Mouse (Mus musculus) CH12.LX (cell line): ENCODE data around the gene Nepro.

Source experiments
- CTCF ChIP-seq, 2 experiments: IDR thresholded peaks in 1 of 2; conservative IDR thresholded peaks in 1 of 2; 2 replicates each; pipeline ENCODE4 v1.5.1; 2011 to 2012; ENCODE audit warnings: low read depth in 2 of 2, low read length in 2 of 2, improper control_type of control experiment in 1 of 2, inconsistent platforms in 1 of 2, mild to moderate bottlenecking in 1 of 2, moderate library complexity in 1 of 2
- EP300 ChIP-seq: IDR thresholded peaks from 2 replicates; pipeline ENCODE4 v1.6.1; 2011; ENCODE audit warnings: low read length, improper control_type of control experiment
- IRF4 ChIP-seq: IDR thresholded peaks from 2 replicates; pipeline ENCODE4 v1.6.1; 2014; ENCODE audit warnings: low read depth, mild to moderate bottlenecking, inconsistent platforms, low read length, improper control_type of control experiment
- POLR2A ChIP-seq: IDR thresholded peaks from 2 replicates; pipeline ENCODE4 v1.6.1; 2011; ENCODE audit warnings: low read depth, mild to moderate bottlenecking, improper control_type of control experiment, low read length
- TCF12 ChIP-seq: IDR thresholded peaks from 2 replicates; pipeline ENCODE4 v1.6.1; 2014; ENCODE audit warnings: low read depth, mild to moderate bottlenecking, inconsistent platforms, low read length, improper control_type of control experiment
- USF1 ChIP-seq: IDR thresholded peaks from 2 replicates; pipeline ENCODE4 v1.6.1; 2014; ENCODE audit warnings: low read depth, mild to moderate bottlenecking, inconsistent platforms, low read length, improper control_type of control experiment

DNA sequence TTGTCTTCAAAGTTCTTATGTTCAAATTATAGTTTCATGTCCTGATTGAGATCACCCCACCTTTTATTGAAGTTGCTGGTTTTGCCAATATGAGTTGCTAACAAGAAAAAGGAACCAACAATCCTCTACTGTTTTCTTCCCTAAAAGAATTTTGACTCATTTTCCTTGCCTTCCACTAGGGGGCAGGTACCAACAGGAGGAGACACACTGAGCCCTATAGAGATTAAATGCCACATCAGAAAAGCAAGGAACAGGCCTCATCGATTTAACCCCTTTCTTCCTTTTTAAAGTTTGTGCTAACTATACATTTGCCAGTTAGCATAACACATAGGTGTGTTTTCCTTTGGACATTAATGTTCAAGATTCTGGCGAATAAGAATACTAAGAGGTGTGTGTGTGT, 43.9 kb downstream of the Nepro start:
- TF ChIP-seq CTCF (conservative IDR thresholded peaks at IDR 0.05 in 1 of 2, IDR thresholded peaks at IDR 0.05 in 1 of 2; ENCODE audit: low read depth in 2 of 2, low read length in 2 of 2) (peak; percentile 70 to 96; a peak in 3 of 4 replicates), IRF4 (no peak), TCF12 (no peak), POLR2A (no peak), USF1 (no peak), EP300 (no peak)
